ENCODE assay signal across 15 mouse cellular contexts in genomic region chr13:99366422-99367175, GRCm38 (mm10). TPM values are rescaled to one million over a fixed set of nuclear protein-coding genes. Genes with fewer than 3 reads are reported as not detected.
DNase-seq lines count a peak whose midpoint lies in the region; ATAC-seq and TF ChIP-seq lines count a peak whose summit lies in the region.
"Had no signal": no experiment of that assay in that cellular context is flagged by ENCODE, and none has a peak within 500 bp of the region (broad histone marks: within the 10 kb centered on the region; RNA-seq: fewer than 3 reads in every experiment).

No protein-coding gene starts in this region.

- H3K9ac ChIP-seq in forebrain, postnatal 0 days, result no peak overlapping the region
- H3K9ac ChIP-seq in forebrain, embryonic 11.5 days (ENCODE audit: low read length), result no peak overlapping the region
- H3K9ac ChIP-seq: limb, embryonic 12.5 days; neural tube, embryonic 13.5 days had no signal

- peak overlapping the region; percentile 9; the same call in 1 of the 2 replicates for H3K27ac ChIP-seq in forebrain, postnatal 0 days (ENCODE audit: low read depth, low read length)
- no peak overlapping the region for H3K27ac ChIP-seq in forebrain, embryonic 11.5 days (ENCODE audit: low read depth, low read length)
- H3K27ac ChIP-seq: limb, embryonic 12.5 days; midbrain, embryonic 10.5 days; neural tube, embryonic 13.5 days had no signal

- no peak overlapping the region for H3K4me3 ChIP-seq in forebrain, postnatal 0 days (ENCODE audit: low read depth, low read length)
- no peak overlapping the region for H3K4me3 ChIP-seq in forebrain, embryonic 11.5 days (ENCODE audit: low read depth, low read length)
- H3K4me3 ChIP-seq: limb, embryonic 12.5 days; midbrain, embryonic 10.5 days; neural tube, embryonic 13.5 days had no signal

- TF ChIP-seq CTCF in forebrain, postnatal 0 days (IDR thresholded peaks at IDR 0.05; ENCODE audit: low read depth), result no peak

- no peaks in the 10 kb centered on the region for H3K4me1 ChIP-seq in forebrain, postnatal 0 days (ENCODE audit: insufficient read depth)
- no peaks in the 10 kb centered on the region for H3K4me1 ChIP-seq in forebrain, embryonic 11.5 days (replicated peaks; ENCODE audit: control insufficient read depth, insufficient read depth, low read length)
- H3K4me1 ChIP-seq: limb, embryonic 12.5 days had no signal

- no peak for DNase-seq in forebrain, postnatal 0 days
- no peak for DNase-seq in forebrain, embryonic 11.5 days (ENCODE audit: low spot score)
- DNase-seq in brain, adult 2 months (ENCODE audit: low read depth, low spot score), result peak; percentile 94
- DNase-seq in layer of hippocampus, adult 8-10 months (ENCODE audit: low spot score in 2 of 2), result peak; percentile 88
- peak; percentile 86 to 87 for DNase-seq in left cerebral cortex, postnatal 36 days (ENCODE audit: low spot score in 2 of 2)
- DNase-seq in embryo, embryonic 10 days (ENCODE audit: low spot score), result no peak
- DNase-seq in cerebellum, postnatal 25 days, result no peak
- no peak for DNase-seq in cerebellum, postnatal 10 days
- DNase-seq: adrenal gland, adult 8-10 months; heart, postnatal 36 days; kidney, adult 2 months; lung, adult 2 months had no signal

- 77% methylated on average over 5 of the region's 5 CpGs for WGBS in forebrain, postnatal 0 days
- 88% methylated on average over 5 of the region's 5 CpGs for WGBS in forebrain, embryonic 11.5 days

- H3K36me3 ChIP-seq in forebrain, postnatal 0 days (ENCODE audit: insufficient read depth), result peaks cover 16% of the 10 kb centered on the region; the same call in 1 of the 2 replicates
- no peaks in the 10 kb centered on the region; the same call in 1 of the 2 replicates for H3K36me3 ChIP-seq in forebrain, embryonic 11.5 days (ENCODE audit: control insufficient read depth, insufficient read depth, low read length)

- no peak overlapping the region for H3K4me2 ChIP-seq in forebrain, postnatal 0 days (ENCODE audit: low read depth)
- no peak overlapping the region for H3K4me2 ChIP-seq in forebrain, embryonic 11.5 days (ENCODE audit: low read depth, low read length, severe bottlenecking)
- H3K4me2 ChIP-seq: limb, embryonic 12.5 days; neural tube, embryonic 13.5 days had no signal

- H3K27me3 ChIP-seq in forebrain, postnatal 0 days (ENCODE audit: insufficient read depth, low read length), result no peaks in the 10 kb centered on the region
- no peaks in the 10 kb centered on the region for H3K27me3 ChIP-seq in forebrain, embryonic 11.5 days (ENCODE audit: control insufficient read depth, insufficient read depth, low read length)
- H3K27me3 ChIP-seq: limb, embryonic 12.5 days; neural tube, embryonic 13.5 days had no signal

- H3K9me3 ChIP-seq in forebrain, postnatal 0 days (ENCODE audit: low read length), result no peaks in the 10 kb centered on the region
- no peaks in the 10 kb centered on the region for H3K9me3 ChIP-seq in forebrain, embryonic 11.5 days (ENCODE audit: control insufficient read depth, low read length)
- H3K9me3 ChIP-seq: limb, embryonic 12.5 days; midbrain, embryonic 10.5 days; neural tube, embryonic 13.5 days had no signal

- intact Hi-C loops in left cerebral cortex, postnatal 36 days (cut with DNase I), result loop anchor here (10.0 kb wide), 1 partner anchor 148 kb away; the partner anchor contains the start of gene Map1b

- ATAC-seq in forebrain, postnatal 0 days, result peak; percentile 53; the same call in 1 of the 2 replicates
- ATAC-seq in forebrain, embryonic 11.5 days (replicated peaks; ENCODE audit: low FRiP score), result no peak

RNA-seq across cellular contexts. Expression of gene Mrps27, which starts 22.0 kb away (rescaled TPM):
- 21.9 and 23.9 TPM in 2 replicates for total RNA-seq in forebrain, postnatal 0 days (2014; rRNA removed)
- polyA plus RNA-seq in forebrain, postnatal 0 days (2015; fragmentation: Nextera tagmentation; extraction: Ambion mirVana), result 39.1 and 39.6 TPM in 2 replicates
- 63.4 and 64.2 TPM in 2 replicates for polyA plus RNA-seq in forebrain, embryonic 11.5 days (2014; fragmentation: Nextera tagmentation; extraction: Ambion mirVana)
- 10 to 100 TPM; 23.5 to 32.8 (median 26.8) TPM for total RNA-seq in layer of hippocampus, adult 8-10 months (2022)
- total RNA-seq in left cerebral cortex, postnatal 36 days (2021), result 10 to 100 TPM; 26.2 to 27.2 TPM

RNA-seq across cellular contexts. Expression of gene Ptcd2, which starts 22.1 kb away (rescaled TPM):
- total RNA-seq in forebrain, postnatal 0 days (2014; rRNA removed), result 47.6 and 50.6 TPM in 2 replicates
- 57.6 and 59.2 TPM in 2 replicates for polyA plus RNA-seq in forebrain, postnatal 0 days (2015; fragmentation: Nextera tagmentation; extraction: Ambion mirVana)
- 49.0 and 54.2 TPM in 2 replicates for polyA plus RNA-seq in forebrain, embryonic 11.5 days (2014; fragmentation: Nextera tagmentation; extraction: Ambion mirVana)
- total RNA-seq in layer of hippocampus, adult 8-10 months (2022), result 10 to 100 TPM; 26.4 to 35.2 (median 29.1) TPM
- 10 to 100 TPM; 31.4 to 33.9 TPM for total RNA-seq in left cerebral cortex, postnatal 36 days (2021)

Comparison
In these comparisons a context has a peak if more than half of its experiments do, and no peak if none do; other contexts are left out.
1. DNase-seq: peak in brain, adult 2 months (single experiment), layer of hippocampus, adult 8-10 months (2 of 2) and left cerebral cortex, postnatal 36 days (2 of 2); none in forebrain, postnatal 0 days (single experiment), forebrain, embryonic 11.5 days (single experiment), embryo, embryonic 10 days (single experiment), cerebellum, postnatal 25 days (0 of 2) and cerebellum, postnatal 10 days (0 of 2).